Mouse (Mus musculus) brain, embryonic 14.5 days (tissue): ENCODE data around the gene Wdr53.

Experiments
- CTCF ChIP-seq: fragments of 200-500 bp; IDR thresholded peaks from 2 replicates; pipeline ENCODE4 v1.5.1; 2012; ENCODE audit warnings: inconsistent platforms, mild to moderate bottlenecking, moderate library complexity, borderline replicate concordance; ENCODE audit not compliant: insufficient read depth, insufficient read length; ENCODE audit errors: extremely low read depth
- POLR2A ChIP-seq: fragments of 200-500 bp; IDR thresholded peaks from 2 replicates; pipeline ENCODE4 v1.6.1; 2012; ENCODE audit warnings: mild to moderate bottlenecking, inconsistent platforms, borderline replicate concordance; ENCODE audit not compliant: poor library complexity, insufficient read depth, insufficient read length, severe bottlenecking; ENCODE audit errors: extremely low read depth

GRCm38 (mm10) chr16:32239428-32240312 is 7.4 kb upstream of the Wdr53 start:
- TF ChIP-seq CTCF (no peak), POLR2A (no peak)
